Mouse (Mus musculus) layer of hippocampus, adult 2 months (tissue): ENCODE data around the gene Ube2f. TPM values are rescaled to one million over a fixed set of nuclear protein-coding genes. Genes with fewer than 3 reads are reported as not detected.

Experiments
- DNase-seq, 2 experiments: peaks; one replicate each; pipeline ENCODE4 v3.0.0; 2022; ENCODE audit warnings: low spot score in 2 of 2
- H3K27ac ChIP-seq: fragments of 200-600 bp; 2 replicates; pipeline ENCODE4 v1.8.1; 2022
- H3K4me3 ChIP-seq: fragments of 200-600 bp; 2 replicates; pipeline ENCODE4 v1.8.1; 2022; ENCODE audit warnings: mild to moderate bottlenecking
- CTCF ChIP-seq: fragments of 200-600 bp; conservative IDR thresholded peaks from 2 replicates; pipeline ENCODE4 v1.8.1; 2022; ENCODE audit warnings: antibody characterized with exemption, mild to moderate bottlenecking, moderate library complexity
- total RNA-seq, 2 experiments: library from RNA; stranded (reverse); gene quantifications; 2 replicates each; pipeline ENCODE4 v1.2.3; 2021

Ube2f gene
- total RNA-seq, 2 experiments from 2014 or later, result 44.9 to 50.7 TPM

DNA sequence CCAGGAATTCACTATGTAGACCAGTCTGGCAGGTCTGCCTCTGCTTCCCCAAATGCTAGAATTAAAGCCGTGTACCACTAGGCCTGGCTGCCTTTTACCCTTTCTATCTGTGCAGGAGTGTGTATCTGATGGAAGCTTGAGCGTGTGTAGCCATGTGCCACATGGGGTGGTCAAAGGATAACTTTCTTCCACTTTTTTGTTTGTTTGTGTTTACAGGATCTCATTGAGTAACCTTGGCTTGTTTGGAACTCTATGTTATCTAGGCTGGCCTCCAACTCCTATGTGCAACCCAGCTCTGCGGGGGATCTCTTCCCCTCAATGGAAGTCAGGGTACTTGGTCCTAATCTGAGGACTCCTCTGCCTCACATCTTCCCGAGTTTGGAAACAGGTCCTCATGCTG is 1.1 kb upstream of the Ube2f start:
- DNase-seq, result no peak
- H3K4me3 ChIP-seq, result no peak overlapping the region
- H3K27ac ChIP-seq, result no peak overlapping the region
- TF ChIP-seq CTCF, result no peak

DNA sequence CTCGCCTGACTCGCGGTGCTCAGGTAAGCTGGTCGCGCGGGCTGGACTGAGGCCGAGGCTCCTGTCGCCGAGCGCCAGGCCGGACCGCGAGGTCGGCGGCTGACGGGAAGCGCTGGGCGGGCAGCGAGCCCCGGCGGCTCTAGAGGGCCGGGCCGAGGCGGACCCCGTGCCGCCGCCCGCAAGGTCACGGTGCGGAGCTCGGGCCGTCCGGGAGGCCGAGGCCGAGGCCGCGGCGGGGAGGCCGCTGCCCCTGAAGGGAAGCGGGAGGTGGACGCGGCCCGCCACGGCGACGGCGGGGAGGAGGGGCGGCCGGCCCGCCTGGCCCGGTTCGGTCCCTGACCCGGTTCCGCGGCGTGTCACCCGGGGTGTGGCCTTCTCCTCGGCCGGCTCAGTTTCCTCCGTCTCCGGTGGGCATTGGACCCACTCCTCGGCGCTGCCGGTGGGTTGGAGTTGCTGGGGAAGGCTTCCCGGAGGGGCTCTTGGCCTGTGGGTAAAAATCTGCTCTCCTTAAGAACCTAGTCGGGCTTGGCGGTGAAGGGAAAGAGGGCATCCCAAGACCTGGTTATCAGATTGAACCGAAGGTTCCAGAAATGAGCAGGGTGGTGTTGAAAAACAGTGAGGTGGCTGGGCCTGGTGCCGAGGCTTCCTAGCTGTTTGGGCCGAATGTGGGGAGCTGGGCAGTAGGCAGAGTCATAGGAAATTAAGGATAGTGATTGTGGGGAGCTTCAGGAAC is 477 bp downstream of the Ube2f start:
- Histone ChIP-seq H3K4me3 (peak overlapping the region; percentile 91), H3K27ac (peak overlapping the region; percentile 94)
- no peak for TF ChIP-seq CTCF
- peak in 1 of 2 experiments; percentile 18 for DNase-seq

DNA sequence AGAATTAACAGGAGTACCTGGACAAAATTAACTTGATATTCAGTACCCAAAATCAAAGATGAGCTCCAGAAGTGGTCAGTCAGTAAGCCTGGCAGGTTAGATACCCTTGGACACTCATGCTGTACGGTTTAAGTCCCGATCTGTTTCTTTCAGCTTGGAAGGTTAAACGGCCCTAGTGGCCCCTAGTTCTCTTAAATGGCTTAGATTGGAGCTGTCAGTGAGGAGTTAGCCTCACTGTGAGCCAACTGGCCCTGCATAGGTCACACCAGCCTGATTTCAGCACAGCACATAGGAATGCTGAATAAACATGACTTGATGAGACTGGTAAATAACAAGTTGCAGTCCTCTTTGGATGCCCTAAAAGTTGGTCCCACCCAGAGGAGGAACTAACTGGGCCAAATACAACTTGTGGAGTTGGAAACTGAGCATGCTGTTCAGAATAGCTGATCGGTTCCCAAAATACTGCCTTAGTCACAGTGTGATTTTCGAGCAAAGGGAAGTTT is 1.1 kb downstream of the Ube2f start:
- TF ChIP-seq CTCF, result no peak
- H3K4me3 ChIP-seq, result peak overlapping the region; percentile 91
- no peak for DNase-seq
- H3K27ac ChIP-seq, result peak overlapping the region; percentile 94

- no peak for DNase-seq
- peak; percentile 55 for TF ChIP-seq CTCF
- Histone ChIP-seq H3K27ac (no peak overlapping the region), H3K4me3 (peak overlapping the region; percentile 91)
Observed at GRCm38 (mm10) chr1:91251927-91252326, 1.8 kb downstream of the Ube2f start.

- H3K4me3 ChIP-seq, result no peak overlapping the region
- H3K27ac ChIP-seq, result no peak overlapping the region
- TF ChIP-seq CTCF, result no peak
- DNase-seq, result no peak
Observed at GRCm38 (mm10) chr1:91257918-91258317, 7.8 kb downstream of the Ube2f start.

DNA sequence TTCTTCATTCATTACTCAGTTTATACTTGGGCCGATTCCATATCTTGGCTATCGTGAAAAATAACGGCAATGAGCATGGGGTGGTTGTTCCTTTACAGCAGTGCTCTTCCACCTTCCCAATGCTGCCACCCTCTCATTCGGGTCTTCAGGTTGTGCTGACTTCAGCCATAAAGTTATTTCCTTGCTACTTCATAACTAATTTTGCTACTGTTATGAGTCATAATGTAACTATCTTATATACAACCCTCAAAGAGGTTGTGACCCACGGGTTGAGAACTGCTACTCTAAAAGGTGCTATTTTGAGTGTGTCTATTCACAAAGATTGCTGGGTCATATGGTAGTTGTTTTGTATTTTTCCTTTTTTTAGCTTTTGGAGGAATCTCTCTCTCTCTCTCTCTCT is 9.7 kb downstream of the Ube2f start:
- no peak for TF ChIP-seq CTCF
- DNase-seq, result no peak
- Histone ChIP-seq H3K27ac (no peak overlapping the region), H3K4me3 (no peak overlapping the region)

- Histone ChIP-seq H3K27ac (no peak overlapping the region), H3K4me3 (no peak overlapping the region)
- no peak for DNase-seq
- no peak for TF ChIP-seq CTCF
Observed at GRCm38 (mm10) chr1:91262508-91262907, 12.4 kb downstream of the Ube2f start.

DNA sequence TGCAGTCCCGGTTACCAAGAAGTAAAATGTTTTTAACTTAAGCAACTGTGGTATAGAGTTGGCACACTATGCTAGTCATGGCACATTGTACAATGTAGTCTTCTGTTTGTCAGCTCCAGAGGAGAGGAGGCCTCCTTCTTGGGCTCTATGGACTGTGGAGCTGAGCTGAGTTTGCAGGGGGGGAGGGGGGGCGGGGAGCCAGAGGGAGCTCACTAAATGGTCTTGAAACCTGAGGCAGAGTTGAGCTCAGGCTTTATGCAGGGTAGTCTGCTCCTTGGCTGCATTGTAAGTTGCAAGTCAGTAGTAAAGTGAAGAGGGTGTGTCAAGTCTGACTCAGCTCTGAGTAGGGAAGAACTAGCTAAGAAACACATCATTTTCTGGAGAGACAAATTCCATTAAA is 22.2 kb downstream of the Ube2f start:
- TF ChIP-seq CTCF, result no peak
- H3K27ac ChIP-seq, result no peak overlapping the region
- no peak for DNase-seq
- no peak overlapping the region for H3K4me3 ChIP-seq

DNA sequence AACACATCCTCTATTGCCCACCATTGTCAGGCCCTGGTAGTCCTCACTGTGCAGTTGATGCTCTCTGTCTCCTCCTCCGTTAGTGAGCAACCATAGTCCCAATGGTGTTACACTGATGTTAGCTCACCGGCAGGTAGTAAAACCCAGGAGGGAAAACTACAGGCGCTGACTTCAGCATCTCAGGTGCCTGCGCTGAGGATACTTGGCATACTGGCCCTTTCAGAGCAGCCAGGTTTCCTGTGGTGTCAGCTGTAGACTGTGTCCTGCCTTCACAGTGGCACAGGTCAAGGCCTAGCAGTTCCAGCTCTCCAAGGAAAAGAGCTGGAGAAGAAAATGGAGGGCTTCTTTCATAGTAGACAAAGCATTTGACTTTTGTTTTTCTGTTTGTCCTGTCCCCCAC is 26.5 kb downstream of the Ube2f start:
- no peak for TF ChIP-seq CTCF
- Histone ChIP-seq H3K27ac (no peak overlapping the region), H3K4me3 (no peak overlapping the region)
- no peak for DNase-seq

DNA sequence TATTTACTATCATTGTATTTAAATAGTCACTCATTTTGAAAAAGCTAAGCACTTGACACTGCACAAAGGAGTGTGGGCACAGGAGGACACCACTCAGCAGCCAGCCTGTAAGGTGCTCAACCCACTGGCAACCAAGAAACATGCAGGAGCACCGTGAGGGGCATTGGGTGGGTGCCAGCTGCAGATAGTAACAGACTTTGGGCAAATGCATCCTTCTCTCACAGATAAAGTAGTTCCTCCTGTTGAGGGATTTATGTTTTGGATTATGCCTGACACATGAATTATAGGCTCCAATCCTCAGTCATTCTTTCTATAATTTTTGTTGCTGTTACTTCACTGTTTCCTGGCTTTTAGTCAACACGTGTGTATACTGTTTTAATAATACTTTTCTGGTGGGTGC is 27.4 kb downstream of the Ube2f start:
- TF ChIP-seq CTCF, result no peak
- Histone ChIP-seq H3K27ac (no peak overlapping the region), H3K4me3 (no peak overlapping the region)
- no peak for DNase-seq

DNA sequence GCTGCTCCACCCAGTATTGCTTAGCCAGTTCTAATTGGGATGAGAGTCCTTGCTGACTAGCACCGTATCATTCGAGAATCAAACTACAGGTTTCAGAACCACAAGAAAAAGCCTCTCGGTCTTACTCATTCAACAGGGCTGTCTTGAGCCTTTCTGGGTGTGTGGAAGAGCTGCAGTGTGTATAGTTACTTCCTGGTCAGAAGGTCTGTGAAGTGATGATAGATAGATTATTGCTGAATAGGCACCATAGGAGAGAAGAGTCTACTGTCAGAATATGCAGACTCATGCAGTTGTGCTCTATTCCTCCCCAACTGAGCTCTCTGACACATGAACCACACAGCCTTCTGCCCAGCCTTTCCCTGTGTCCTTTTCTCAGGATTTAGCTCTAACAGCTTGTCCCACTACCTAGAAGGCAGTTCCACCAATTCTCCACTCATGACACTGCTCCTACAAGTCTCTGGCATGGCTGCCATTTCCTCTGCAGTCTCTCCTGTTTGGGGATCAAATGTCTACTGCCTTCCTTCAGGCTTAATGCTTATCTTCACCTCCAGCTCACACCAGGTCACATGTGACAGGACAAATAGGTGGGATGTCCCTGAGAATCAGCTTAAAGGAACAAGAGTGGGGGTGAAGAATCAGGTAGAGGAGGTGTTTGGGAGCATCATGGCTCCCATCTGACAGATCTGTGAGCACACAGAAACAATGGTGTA is 28.5 kb downstream of the Ube2f start:
- DNase-seq, result no peak
- Histone ChIP-seq H3K4me3 (no peak overlapping the region), H3K27ac (no peak overlapping the region)
- no peak for TF ChIP-seq CTCF

GRCm38 (mm10) chr1:91279126-91279525 is 29.0 kb downstream of the Ube2f start:
- H3K4me3 ChIP-seq, result no peak overlapping the region
- H3K27ac ChIP-seq, result no peak overlapping the region
- DNase-seq, result no peak
- no peak for TF ChIP-seq CTCF

DNA sequence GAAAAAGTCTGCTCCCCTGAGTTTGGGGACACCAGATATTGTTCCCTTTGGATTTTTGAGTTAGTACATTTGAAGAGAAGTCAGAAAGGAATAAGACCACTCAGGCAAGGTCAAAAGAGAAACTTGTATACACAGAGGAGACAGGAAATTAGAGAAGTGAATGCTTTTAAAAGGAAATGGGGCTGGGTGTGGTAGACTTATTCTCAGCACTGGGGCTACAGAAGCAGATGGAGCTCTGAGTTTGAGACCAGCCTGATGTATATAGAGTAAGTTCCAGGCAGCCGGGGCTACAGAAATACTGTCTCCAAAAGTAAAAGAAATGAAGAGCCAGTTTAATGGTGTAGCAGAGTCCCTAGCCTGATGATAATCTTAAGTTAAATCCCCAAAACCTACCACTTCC is 32.5 kb downstream of the Ube2f start:
- Histone ChIP-seq H3K27ac (no peak overlapping the region), H3K4me3 (no peak overlapping the region)
- TF ChIP-seq CTCF, result no peak
- no peak for DNase-seq

- TF ChIP-seq CTCF, result no peak
- H3K27ac ChIP-seq, result no peak overlapping the region
- no peak for DNase-seq
- H3K4me3 ChIP-seq, result no peak overlapping the region
Observed at GRCm38 (mm10) chr1:91289375-91289774, 39.3 kb downstream of the Ube2f start.
